Mouse (Mus musculus) right cerebral cortex, adult 2 months (tissue): ENCODE measurements around the gene Ccdc6.

Source experiments
- DNase-seq, 2 experiments: peaks; one replicate each; pipeline ENCODE4 v3.0.0; 2021 to 2022; ENCODE audit warnings: low spot score in 2 of 2

Ccdc6 gene

GRCm38 (mm10) chr10:70132714-70133113 lies 35.8 kb downstream of the Ccdc6 start:
- DNase-seq = no peak

GRCm38 (mm10) chr10:70133188-70133587 lies 36.3 kb downstream of the Ccdc6 start:
- peak; percentile 63 to 75 for DNase-seq

- DNase-seq = no peak
Measured at GRCm38 (mm10) chr10:70135680-70136079, 38.8 kb downstream of the Ccdc6 start.

- no peak for DNase-seq
Measured at GRCm38 (mm10) chr10:70137652-70138051, 40.7 kb downstream of the Ccdc6 start.

- no peak for DNase-seq
Measured at GRCm38 (mm10) chr10:70138150-70138549, 41.2 kb downstream of the Ccdc6 start.

- no peak for DNase-seq
Measured at GRCm38 (mm10) chr10:70139368-70139767, 42.4 kb downstream of the Ccdc6 start.

GRCm38 (mm10) chr10:70140414-70140813 lies 43.5 kb downstream of the Ccdc6 start:
- no peak for DNase-seq

- peak; percentile 43 to 44 for DNase-seq
Measured at GRCm38 (mm10) chr10:70142623-70143022, 45.7 kb downstream of the Ccdc6 start.

GRCm38 (mm10) chr10:70144004-70144557 lies 47.2 kb downstream of the Ccdc6 start:
- no peak for DNase-seq

GRCm38 (mm10) chr10:70145873-70146272 lies 49.0 kb downstream of the Ccdc6 start:
- DNase-seq = no peak

GRCm38 (mm10) chr10:70149093-70149492 lies 52.2 kb downstream of the Ccdc6 start:
- no peak for DNase-seq

GRCm38 (mm10) chr10:70150301-70150700 lies 53.4 kb downstream of the Ccdc6 start:
- DNase-seq = no peak

- DNase-seq = no peak
Measured at GRCm38 (mm10) chr10:70151171-70151570, 54.2 kb downstream of the Ccdc6 start.

GRCm38 (mm10) chr10:70152190-70152743 lies 55.3 kb downstream of the Ccdc6 start:
- no peak for DNase-seq

GRCm38 (mm10) chr10:70153810-70154209 lies 56.9 kb downstream of the Ccdc6 start:
- peak in 1 of 2 experiments; percentile 53 for DNase-seq

GRCm38 (mm10) chr10:70156431-70157165 lies 59.7 kb downstream of the Ccdc6 start:
- no peak for DNase-seq

GRCm38 (mm10) chr10:70159651-70160320 lies 62.9 kb downstream of the Ccdc6 start:
- no peak for DNase-seq

- no peak for DNase-seq
Measured at GRCm38 (mm10) chr10:70160811-70161210, 63.9 kb downstream of the Ccdc6 start.

GRCm38 (mm10) chr10:70161504-70161903 lies 64.6 kb downstream of the Ccdc6 start:
- no peak for DNase-seq

- no peak for DNase-seq
Measured at GRCm38 (mm10) chr10:70163681-70164080, 66.8 kb downstream of the Ccdc6 start.

GRCm38 (mm10) chr10:70165877-70166276 lies 69.0 kb downstream of the Ccdc6 start:
- peak; percentile 65 for DNase-seq

GRCm38 (mm10) chr10:70166427-70166826 lies 69.5 kb downstream of the Ccdc6 start:
- no peak for DNase-seq

- no peak for DNase-seq
Measured at GRCm38 (mm10) chr10:70167625-70168024, 70.7 kb downstream of the Ccdc6 start.
